Mouse (Mus musculus): ENCODE measurements around the gene Olfr1311.
"Not testable (repeated sequence)": the region's sequence is repeated elsewhere in the genome, so short reads cannot be mapped to it uniquely, and the experiment has no call there.

Gene Olfr1311

GRCm38 (mm10) chr2:112024312-112024711, at the start of gene Olfr1311:
TSS of gene Olfr1311 (minus strand) at chr2:112024412.
- DNase-seq (ENCODE audit: extremely low read depth, low read depth, low spot score): no peak

GRCm38 (mm10) chr2:112050138-112050537, 25.9 kb upstream of the Olfr1311 start, which contains the start of gene Olfr1312:
TSS of gene Olfr1312 (minus strand) at chr2:112050238.
- no peak for DNase-seq (ENCODE audit: extremely low read depth, low read depth, low spot score)

GRCm38 (mm10) chr2:112026971-112027370, 2.8 kb upstream of the Olfr1311 start:
- not testable (repeated sequence) for DNase-seq (ENCODE audit: extremely low read depth, low read depth, low spot score)

- DNase-seq (ENCODE audit: extremely low read depth, low read depth, low spot score): no peak
Observed at GRCm38 (mm10) chr2:112014900-112015299, 9.3 kb downstream of the Olfr1311 start.

- DNase-seq (ENCODE audit: extremely low read depth, low read depth, low spot score): no peak
Observed at GRCm38 (mm10) chr2:112012608-112013007, 11.6 kb downstream of the Olfr1311 start, which contains the start of gene Olfr1310. TSS of gene Olfr1310 (minus strand) at chr2:112012708.

- DNase-seq (ENCODE audit: extremely low read depth, low read depth, low spot score): no peak
Observed at GRCm38 (mm10) chr2:111990181-111990580, 34.0 kb downstream of the Olfr1311 start, which contains the start of gene Olfr1309. TSS of gene Olfr1309 (minus strand) at chr2:111990281.
